Mouse (Mus musculus) neural tube, embryonic 15.5 days (tissue): ENCODE results near the gene Dek. TPM values are rescaled to one million over a fixed set of nuclear protein-coding genes. Genes with fewer than 3 reads are reported as not detected.

Source experiments
- ATAC-seq: fragments of 200-750 bp; cut with Nextera tagmentation; 2 replicates; pipeline ENCODE4 v1.8.0; 2017; ENCODE audit warnings: mild to moderate bottlenecking, moderate TSS enrichment, moderate library complexity; ENCODE audit not compliant: low FRiP score
- H3K27ac ChIP-seq: fragments of 300-500 bp; sonication (generic); replicated peaks from 2 replicates; pipeline ENCODE4 v1.5.1; 2015; ENCODE audit warnings: mild to moderate bottlenecking, inconsistent platforms
- H3K27me3 ChIP-seq: fragments of 300-500 bp; sonication (generic); replicated peaks from 2 replicates; pipeline ENCODE4 v1.6.1; 2015; ENCODE audit warnings: inconsistent platforms
- H3K36me3 ChIP-seq: fragments of 300-500 bp; sonication (generic); 2 replicates; pipeline ENCODE4 v1.6.1; 2015; ENCODE audit warnings: inconsistent platforms
- H3K4me1 ChIP-seq: fragments of 300-500 bp; sonication (generic); 2 replicates; pipeline ENCODE4 v1.6.1; 2015; ENCODE audit warnings: inconsistent platforms
- H3K4me2 ChIP-seq: fragments of 300-500 bp; sonication (generic); 2 replicates; pipeline ENCODE4 v1.6.1; 2015; ENCODE audit warnings: inconsistent platforms, mild to moderate bottlenecking, moderate library complexity
- H3K4me3 ChIP-seq: fragments of 300-500 bp; sonication (generic); replicated peaks from 2 replicates; pipeline ENCODE4 v1.5.1; 2015; ENCODE audit warnings: mild to moderate bottlenecking, inconsistent platforms
- H3K9ac ChIP-seq: fragments of 300-500 bp; sonication (generic); replicated peaks from 2 replicates; pipeline ENCODE4 v1.6.1; 2015; ENCODE audit warnings: mild to moderate bottlenecking, inconsistent platforms
- H3K9me3 ChIP-seq: fragments of 300-500 bp; sonication (generic); replicated peaks from 2 replicates; pipeline ENCODE4 v1.6.1; 2016; ENCODE audit warnings: inconsistent platforms
- WGBS: fragments of 180-500 bp; shearing (Covaris S2); methylation state at CpG from one replicate; pipeline ENCODE4 v1.1.7; 2015; ENCODE audit warnings: mixed read lengths; 5-methylcytosine and 5-hydroxymethylcytosine counted together
- polyA plus RNA-seq: library from polyadenylated mRNA; unstranded; fragments of >200 nt; fragmentation: Nextera tagmentation; extraction: Ambion mirVana; gene quantifications from 2 replicates; pipeline ENCODE4 v1.2.1, GENCODE M21; 2015

The Dek gene
- polyA plus RNA-seq, 1 experiment from 2014 or later, result 107 TPM

- Histone ChIP-seq H3K9me3 (no peaks in the 10 kb centered on the region), H3K27ac (peak overlapping the region; percentile 97), H3K4me3 (peak overlapping the region; percentile 98), H3K9ac (peak overlapping the region; percentile 87), H3K4me2 (peak overlapping the region; percentile 79), H3K27me3 (no peaks in the 10 kb centered on the region), H3K4me1 (peaks cover 27% of the 10 kb centered on the region), H3K36me3 (no peaks in the 10 kb centered on the region)
- WGBS, result 1% methylated on average over 20 of the region's 20 CpGs
- peak; percentile 39 for ATAC-seq
These were observed 533 bp upstream of the Dek start for GRCm38 (mm10) chr13:47106580-47106888.

GRCm38 (mm10) chr13:47104856-47105541 is 1.0 kb downstream of the Dek start:
- Histone ChIP-seq H3K4me3 (peak overlapping the region; percentile 98), H3K4me1 (peaks cover 27% of the 10 kb centered on the region), H3K9me3 (no peaks in the 10 kb centered on the region), H3K27ac (peak overlapping the region; percentile 97), H3K36me3 (peaks cover 2% of the 10 kb centered on the region; the same call in 1 of the 2 replicates), H3K4me2 (peak overlapping the region; percentile 79), H3K9ac (peak overlapping the region; percentile 87), H3K27me3 (no peaks in the 10 kb centered on the region)
- ATAC-seq, result no peak
- under 1% methylated on average over 25 of the region's 25 CpGs for WGBS

DNA sequence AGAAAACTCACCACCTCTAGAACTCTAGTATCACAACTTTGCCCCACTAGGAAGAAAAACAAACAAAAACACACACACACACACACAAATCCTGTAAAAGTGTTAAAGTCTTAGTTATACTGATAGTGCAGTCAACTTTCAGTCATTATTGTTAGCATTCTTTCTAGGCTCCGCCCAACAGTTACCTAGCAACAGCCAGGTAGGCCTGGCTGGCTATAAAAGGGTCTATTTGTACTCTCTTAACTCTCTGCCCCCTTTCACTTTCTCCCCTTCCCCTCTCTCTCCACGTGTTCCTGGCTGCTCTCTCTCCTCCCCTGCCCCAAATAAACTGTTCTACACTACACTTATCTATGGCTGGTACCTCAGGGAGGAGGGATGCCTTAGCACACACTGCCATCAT is 1.9 kb downstream of the Dek start:
- H3K27me3 ChIP-seq, result no peaks in the 10 kb centered on the region
- peak overlapping the region; percentile 79 for H3K4me2 ChIP-seq
- H3K36me3 ChIP-seq, result peaks cover 5% of the 10 kb centered on the region
- no peaks in the 10 kb centered on the region for H3K9me3 ChIP-seq
- no peak overlapping the region for H3K27ac ChIP-seq
- peaks cover 27% of the 10 kb centered on the region for H3K4me1 ChIP-seq
- no peak overlapping the region; the same call in 1 of the 2 replicates for H3K9ac ChIP-seq
- WGBS, result 18% methylated on average over 2 of the region's 2 CpGs
- ATAC-seq, result no peak
- H3K4me3 ChIP-seq, result peak overlapping the region; percentile 98

GRCm38 (mm10) chr13:47100587-47100986 is 5.4 kb downstream of the Dek start:
- Histone ChIP-seq H3K27ac (no peak overlapping the region), H3K4me3 (no peak overlapping the region), H3K9ac (no peak overlapping the region), H3K27me3 (no peaks in the 10 kb centered on the region), H3K9me3 (no peaks in the 10 kb centered on the region), H3K36me3 (peaks cover 15% of the 10 kb centered on the region), H3K4me1 (peaks cover 20% of the 10 kb centered on the region), H3K4me2 (no peak overlapping the region)
- ATAC-seq, result no peak
- 78% methylated on average over 2 of the region's 2 CpGs for WGBS

DNA sequence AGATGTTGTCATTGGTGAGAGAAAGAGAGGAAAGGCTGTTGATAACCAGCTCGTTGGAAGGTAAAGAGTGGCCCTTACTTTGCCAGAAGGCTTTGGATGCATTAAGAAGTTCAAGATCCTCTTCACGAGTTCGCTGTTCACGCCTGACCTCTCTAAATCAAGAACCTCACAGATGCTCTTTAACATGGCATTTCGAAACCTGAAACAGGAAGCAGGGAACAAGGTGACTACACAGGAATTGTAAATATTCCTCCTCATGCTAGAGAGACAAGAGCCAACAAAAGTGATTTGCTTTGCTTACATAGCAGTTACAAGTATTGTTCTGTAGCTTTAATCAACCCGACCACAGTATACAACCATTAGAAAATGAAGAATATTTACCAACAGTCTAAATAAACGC is 6.7 kb downstream of the Dek start:
- Histone ChIP-seq H3K36me3 (peaks cover 15% of the 10 kb centered on the region), H3K27ac (no peak overlapping the region), H3K9ac (no peak overlapping the region), H3K9me3 (no peaks in the 10 kb centered on the region), H3K27me3 (no peaks in the 10 kb centered on the region), H3K4me3 (no peak overlapping the region), H3K4me1 (peaks cover 14% of the 10 kb centered on the region), H3K4me2 (no peak overlapping the region)
- WGBS, result 87% methylated on average over 7 of the region's 7 CpGs
- ATAC-seq, result no peak

- no peaks in the 10 kb centered on the region for H3K9me3 ChIP-seq
- no peak overlapping the region for H3K9ac ChIP-seq
- no peak for ATAC-seq
- H3K27ac ChIP-seq, result no peak overlapping the region
- peaks cover 15% of the 10 kb centered on the region for H3K36me3 ChIP-seq
- WGBS, result 89% methylated on average over 2 of the region's 2 CpGs
- H3K4me3 ChIP-seq, result no peak overlapping the region
- H3K4me1 ChIP-seq, result no peaks in the 10 kb centered on the region
- no peak overlapping the region for H3K4me2 ChIP-seq
- H3K27me3 ChIP-seq, result no peaks in the 10 kb centered on the region
These were observed 9.4 kb downstream of the Dek start for GRCm38 (mm10) chr13:47096591-47096990.

DNA sequence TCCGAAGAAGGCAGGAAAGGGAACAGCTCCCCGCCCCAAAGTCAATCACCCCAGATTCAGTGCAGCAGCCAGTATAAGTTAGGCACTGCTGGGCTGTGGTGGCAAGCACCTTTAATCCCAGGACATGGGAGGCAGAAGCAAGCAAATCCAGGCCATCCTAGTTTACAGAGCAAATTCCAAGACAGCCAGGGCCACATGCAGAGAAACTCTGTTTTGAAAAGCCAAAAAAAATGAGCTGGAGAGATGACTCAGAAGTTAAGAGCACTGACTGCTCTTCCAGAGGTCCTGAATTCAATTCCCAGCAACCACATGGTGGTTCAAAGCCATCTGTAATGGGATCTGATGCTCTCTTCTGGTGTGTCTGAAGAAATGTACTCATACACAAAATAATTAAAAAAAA is 12.2 kb downstream of the Dek start:
- H3K4me1 ChIP-seq, result no peaks in the 10 kb centered on the region
- H3K9ac ChIP-seq, result no peak overlapping the region
- H3K4me2 ChIP-seq, result no peak overlapping the region
- ATAC-seq, result no peak
- no peak overlapping the region for H3K27ac ChIP-seq
- no peaks in the 10 kb centered on the region for H3K27me3 ChIP-seq
- no peak overlapping the region for H3K4me3 ChIP-seq
- no peaks in the 10 kb centered on the region for H3K9me3 ChIP-seq
- 96% methylated on average over 2 of the region's 2 CpGs for WGBS
- H3K36me3 ChIP-seq, result peaks cover 18% of the 10 kb centered on the region

DNA sequence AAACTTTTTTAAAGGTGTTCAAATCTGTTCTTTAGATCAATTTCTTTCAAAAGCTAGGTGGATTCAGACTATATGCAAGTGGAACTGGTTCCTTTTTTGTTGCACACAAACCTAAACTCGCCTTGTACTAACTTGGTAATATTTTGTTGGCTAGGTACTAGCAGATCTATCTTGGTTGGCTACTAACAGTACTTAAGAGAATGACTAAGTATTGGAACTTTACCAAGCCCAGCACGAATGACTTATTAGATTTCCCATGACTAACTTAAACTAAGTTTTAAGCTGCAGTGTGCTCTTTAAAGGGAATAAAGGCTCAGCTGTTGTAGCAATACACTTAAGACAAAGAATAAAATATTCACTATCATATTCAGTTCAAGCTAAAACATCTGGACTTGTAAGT is 16.7 kb downstream of the Dek start:
- Histone ChIP-seq H3K36me3 (peaks cover 23% of the 10 kb centered on the region), H3K4me1 (no peaks in the 10 kb centered on the region), H3K9me3 (no peaks in the 10 kb centered on the region), H3K4me3 (no peak overlapping the region), H3K9ac (no peak overlapping the region), H3K27me3 (no peaks in the 10 kb centered on the region), H3K4me2 (no peak overlapping the region), H3K27ac (no peak overlapping the region)
- WGBS, result 92% methylated on average over 2 of the region's 2 CpGs
- no peak for ATAC-seq

DNA sequence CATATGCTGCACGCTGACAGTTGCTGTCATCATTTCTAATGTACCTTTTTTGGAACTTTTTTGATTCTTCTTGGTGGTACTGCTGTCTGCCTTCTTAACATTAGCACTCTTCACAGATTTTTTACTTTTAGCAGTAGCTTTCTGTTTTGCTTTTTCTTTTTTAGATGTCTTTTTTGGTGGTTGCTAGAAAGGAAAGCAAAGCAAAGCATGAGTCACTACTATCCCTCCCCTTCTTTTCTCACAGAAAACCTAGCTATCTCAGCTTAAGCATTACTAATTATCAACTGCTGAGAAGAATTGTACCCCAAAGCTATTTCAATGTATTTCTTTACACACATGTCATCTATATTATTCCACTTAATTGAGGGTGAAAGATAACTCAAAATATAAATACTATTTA is 17.6 kb downstream of the Dek start:
- no peaks in the 10 kb centered on the region for H3K4me1 ChIP-seq
- no peaks in the 10 kb centered on the region for H3K9me3 ChIP-seq
- H3K4me2 ChIP-seq, result no peak overlapping the region
- 94% methylated on average over 1 of the region's 1 CpGs for WGBS
- no peak overlapping the region for H3K4me3 ChIP-seq
- H3K27me3 ChIP-seq, result no peaks in the 10 kb centered on the region
- peaks cover 23% of the 10 kb centered on the region for H3K36me3 ChIP-seq
- no peak overlapping the region for H3K9ac ChIP-seq
- H3K27ac ChIP-seq, result no peak overlapping the region
- no peak for ATAC-seq

GRCm38 (mm10) chr13:47080905-47081505 is 25.0 kb downstream of the Dek start:
- no peak overlapping the region for H3K4me2 ChIP-seq
- no peak overlapping the region for H3K27ac ChIP-seq
- no peak overlapping the region for H3K9ac ChIP-seq
- no peak overlapping the region for H3K4me3 ChIP-seq
- no peak for ATAC-seq
- no peaks in the 10 kb centered on the region for H3K27me3 ChIP-seq
- 85% methylated on average over 4 of the region's 4 CpGs for WGBS
- H3K4me1 ChIP-seq, result no peaks in the 10 kb centered on the region
- no peaks in the 10 kb centered on the region for H3K9me3 ChIP-seq
- H3K36me3 ChIP-seq, result peaks cover 66% of the 10 kb centered on the region

GRCm38 (mm10) chr13:47078799-47079198 is 27.2 kb downstream of the Dek start:
- peaks cover 75% of the 10 kb centered on the region for H3K36me3 ChIP-seq
- H3K4me2 ChIP-seq, result no peak overlapping the region
- WGBS, result 76% methylated on average over 5 of the region's 5 CpGs
- H3K4me1 ChIP-seq, result no peaks in the 10 kb centered on the region
- no peak overlapping the region for H3K4me3 ChIP-seq
- ATAC-seq, result no peak
- H3K27ac ChIP-seq, result no peak overlapping the region
- H3K9ac ChIP-seq, result no peak overlapping the region
- no peaks in the 10 kb centered on the region for H3K9me3 ChIP-seq
- H3K27me3 ChIP-seq, result no peaks in the 10 kb centered on the region

DNA sequence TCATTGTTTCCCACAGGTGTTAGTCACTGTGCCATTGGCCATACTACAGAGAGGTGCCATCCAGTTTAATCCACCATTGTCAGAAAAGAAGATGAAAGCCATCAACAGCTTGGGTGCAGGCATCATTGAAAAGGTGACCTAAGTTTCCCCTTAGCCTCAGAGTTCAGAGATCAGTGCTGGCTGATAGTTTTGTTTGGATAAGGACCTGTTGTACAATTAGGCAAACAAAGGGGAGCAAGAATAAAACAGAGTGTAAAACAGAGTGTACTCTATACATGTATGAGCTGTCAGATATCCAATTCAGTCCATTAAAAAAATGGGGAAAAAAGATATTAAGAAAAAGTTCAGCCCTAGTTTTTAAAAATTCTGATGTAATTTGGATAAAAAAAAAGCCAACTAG is 28.6 kb downstream of the Dek start:
- H3K27me3 ChIP-seq, result no peaks in the 10 kb centered on the region
- no peaks in the 10 kb centered on the region for H3K4me1 ChIP-seq
- no peak overlapping the region for H3K27ac ChIP-seq
- H3K36me3 ChIP-seq, result peaks cover 82% of the 10 kb centered on the region
- no peak for ATAC-seq
- H3K9me3 ChIP-seq, result no peaks in the 10 kb centered on the region
- H3K9ac ChIP-seq, result no peak overlapping the region
- no peak overlapping the region for H3K4me3 ChIP-seq
- H3K4me2 ChIP-seq, result no peak overlapping the region
